Mouse (Mus musculus): Measurements from ENCODE around the gene Ldb1. TPM values are rescaled to one million over a fixed set of nuclear protein-coding genes. Genes with fewer than 3 reads are reported as not detected.

Ldb1 gene
- 437 and 513 TPM in 2 replicates for polyA plus RNA-seq (2012; rRNA removed)

DNA sequence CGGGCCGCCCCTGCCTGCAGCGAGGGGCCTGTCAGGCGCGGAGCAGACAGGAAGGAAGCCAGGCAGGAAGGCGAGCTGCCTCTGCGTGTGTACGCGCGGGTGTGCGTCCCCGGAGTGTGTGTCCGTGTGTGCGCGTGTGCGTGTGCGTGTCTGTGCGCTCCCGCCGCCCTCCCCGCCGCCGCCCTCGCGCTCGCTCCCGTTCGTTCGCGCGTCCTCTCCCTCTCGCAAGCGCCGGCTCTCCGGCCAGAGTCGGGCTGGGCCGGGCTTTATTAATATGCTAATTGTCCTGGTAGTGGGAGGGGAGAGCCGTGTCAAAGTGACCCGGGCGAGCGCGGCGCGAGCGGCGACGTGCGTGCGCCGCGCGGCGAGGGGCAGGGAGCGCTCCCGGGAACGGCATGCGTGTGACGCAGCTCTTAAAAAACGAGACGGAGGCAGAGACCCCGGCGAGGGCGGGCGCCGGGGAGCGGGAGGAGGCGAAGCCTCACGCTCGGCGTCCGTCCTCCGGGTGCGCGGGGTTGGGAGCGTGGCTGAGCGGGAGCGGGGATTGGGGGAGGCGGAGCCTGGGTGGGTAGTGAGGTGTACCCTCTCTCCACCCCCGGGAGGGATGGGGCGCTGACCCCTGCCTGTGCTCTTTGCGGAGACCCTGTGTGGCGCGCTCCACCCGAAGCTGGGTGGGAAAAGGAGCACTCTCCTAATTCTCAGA lies at the start of gene Ldb1:
TSS of gene Ldb1 (minus strand) at position 222 of the 703 bp plus-strand sequence.

DNA sequence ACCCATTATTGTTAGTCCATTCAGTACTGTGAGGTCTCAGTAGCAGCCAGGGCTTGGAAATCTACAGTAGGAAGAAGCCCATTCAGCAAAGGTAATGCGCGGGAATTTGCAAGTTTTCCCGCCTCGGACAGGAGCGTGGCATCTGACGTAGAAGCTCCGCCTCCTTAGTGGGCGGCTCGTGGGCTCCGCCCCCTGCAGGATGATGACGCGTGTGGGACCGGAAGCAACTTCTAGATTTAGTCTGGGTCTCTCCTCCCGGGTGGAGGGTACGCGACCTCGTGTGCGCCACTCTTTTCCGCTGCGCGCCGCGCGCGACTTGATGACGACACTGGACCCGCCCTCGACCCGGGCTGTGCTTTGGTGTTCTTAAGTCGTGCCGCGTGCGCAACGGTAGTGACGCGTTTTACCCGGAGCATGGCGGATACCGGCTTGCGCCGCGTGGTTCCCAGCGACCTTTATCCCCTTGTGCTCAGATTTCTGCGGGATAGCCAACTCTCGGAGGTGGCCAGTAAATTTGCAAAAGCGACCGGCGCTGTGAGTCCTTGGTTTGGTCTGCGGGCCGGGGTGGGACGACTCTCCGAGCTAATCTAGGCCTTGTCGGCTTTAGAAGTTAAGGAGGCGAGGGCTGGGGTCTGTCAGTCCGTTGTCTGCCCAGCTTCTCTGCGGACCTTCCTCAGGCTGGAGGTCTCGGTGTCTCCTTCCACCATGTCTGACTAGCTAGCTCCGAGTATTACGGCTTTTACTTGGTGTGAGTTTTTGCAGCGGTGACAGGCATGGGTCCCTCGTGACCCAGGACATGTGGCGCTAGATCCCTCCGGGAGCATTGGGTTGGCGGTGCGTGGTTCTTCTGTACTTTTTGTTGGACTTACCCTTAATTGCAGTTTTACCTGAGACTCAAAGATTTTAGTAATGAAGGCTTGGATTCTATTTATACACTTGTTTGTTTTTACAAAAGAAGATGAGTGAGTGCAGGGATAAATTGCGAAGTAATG lies 30.9 kb upstream of the Ldb1 start, which contains the start of gene Nolc1:
TSS of gene Nolc1 (plus strand) at position 248 of the 992 bp plus-strand sequence.

DNA sequence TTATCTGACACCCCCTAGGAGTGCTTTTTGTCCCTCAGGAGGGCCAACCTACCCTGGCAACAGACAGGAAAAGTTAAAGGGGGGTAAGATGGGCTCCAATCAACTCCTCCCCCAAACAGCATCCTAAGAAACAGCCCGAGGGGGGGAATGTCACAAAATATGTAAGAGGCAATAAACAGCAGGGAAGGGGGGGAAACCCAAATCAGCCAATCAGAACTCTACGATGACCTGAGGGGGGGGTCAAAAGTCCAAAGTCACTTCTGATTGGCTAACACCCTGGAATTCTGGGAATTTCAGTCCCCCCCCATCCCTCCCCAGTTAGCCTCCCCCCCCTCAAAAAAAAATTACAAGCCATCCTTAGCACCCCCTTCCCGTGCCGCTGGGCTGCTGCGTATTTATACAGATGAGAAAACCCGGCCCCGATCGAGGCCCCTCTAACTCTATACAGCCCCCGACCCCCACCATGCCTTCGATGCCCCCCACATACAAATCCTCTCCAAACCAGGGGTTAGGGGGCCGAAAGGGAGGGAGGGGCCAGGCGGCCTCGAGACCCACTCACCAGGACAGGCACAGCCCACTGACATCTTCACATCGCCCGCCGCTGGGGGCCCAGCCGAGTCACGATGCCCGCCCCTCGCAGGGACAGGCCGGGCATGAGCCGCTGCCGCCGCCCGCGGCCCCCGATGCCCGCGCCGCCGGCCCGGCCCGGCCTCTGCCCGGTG lies 582 bp downstream of the Ldb1 start, which contains the start of gene Pprc1:
TSS of gene Pprc1 (plus strand) at position 616 of the 722 bp plus-strand sequence.

DNA sequence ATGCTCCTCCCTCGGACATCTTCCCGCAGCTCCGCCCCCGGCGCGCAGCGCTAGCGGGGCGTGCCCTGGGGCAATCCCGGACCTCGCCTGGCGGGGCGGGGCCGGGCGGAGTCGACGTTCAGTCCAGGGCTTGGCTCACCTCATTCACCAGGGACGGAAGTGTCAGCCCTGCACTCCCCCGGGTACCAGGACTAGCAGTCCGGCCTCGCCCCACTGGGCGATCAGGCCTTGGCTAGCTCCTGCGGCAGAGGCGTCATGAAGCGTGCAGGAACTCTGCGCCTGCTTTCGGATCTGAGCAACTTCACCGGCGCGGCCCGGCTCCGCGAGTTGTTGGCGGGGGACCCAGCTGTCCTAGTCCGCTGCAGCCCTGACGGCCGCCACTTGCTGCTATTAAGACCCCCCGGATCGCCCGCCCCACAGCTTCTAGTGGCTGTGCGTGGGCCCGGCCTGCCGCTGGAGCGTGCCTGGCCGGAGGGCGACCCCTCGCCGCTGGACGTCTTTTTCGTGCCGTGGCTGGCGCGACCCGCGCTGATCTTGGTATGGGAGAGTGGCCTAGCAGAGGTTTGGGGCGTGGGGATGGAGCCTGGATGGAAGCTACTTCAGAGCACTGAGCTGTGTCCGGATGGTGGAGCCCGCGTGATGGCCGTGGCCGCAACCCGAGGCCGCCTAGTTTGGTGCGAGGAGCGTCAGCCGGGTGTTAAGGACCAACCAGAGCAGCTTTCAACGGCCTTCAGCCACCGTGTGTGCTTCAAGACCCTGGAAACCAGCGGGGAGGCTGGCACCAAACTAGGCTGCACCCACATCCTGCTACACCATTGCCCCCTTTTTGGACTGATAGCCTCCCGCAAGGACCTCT lies 41.4 kb downstream of the Ldb1 start, which contains the start of gene Hps6:
TSS of gene Hps6 (plus strand) at position 138 of the 856 bp plus-strand sequence.

DNA sequence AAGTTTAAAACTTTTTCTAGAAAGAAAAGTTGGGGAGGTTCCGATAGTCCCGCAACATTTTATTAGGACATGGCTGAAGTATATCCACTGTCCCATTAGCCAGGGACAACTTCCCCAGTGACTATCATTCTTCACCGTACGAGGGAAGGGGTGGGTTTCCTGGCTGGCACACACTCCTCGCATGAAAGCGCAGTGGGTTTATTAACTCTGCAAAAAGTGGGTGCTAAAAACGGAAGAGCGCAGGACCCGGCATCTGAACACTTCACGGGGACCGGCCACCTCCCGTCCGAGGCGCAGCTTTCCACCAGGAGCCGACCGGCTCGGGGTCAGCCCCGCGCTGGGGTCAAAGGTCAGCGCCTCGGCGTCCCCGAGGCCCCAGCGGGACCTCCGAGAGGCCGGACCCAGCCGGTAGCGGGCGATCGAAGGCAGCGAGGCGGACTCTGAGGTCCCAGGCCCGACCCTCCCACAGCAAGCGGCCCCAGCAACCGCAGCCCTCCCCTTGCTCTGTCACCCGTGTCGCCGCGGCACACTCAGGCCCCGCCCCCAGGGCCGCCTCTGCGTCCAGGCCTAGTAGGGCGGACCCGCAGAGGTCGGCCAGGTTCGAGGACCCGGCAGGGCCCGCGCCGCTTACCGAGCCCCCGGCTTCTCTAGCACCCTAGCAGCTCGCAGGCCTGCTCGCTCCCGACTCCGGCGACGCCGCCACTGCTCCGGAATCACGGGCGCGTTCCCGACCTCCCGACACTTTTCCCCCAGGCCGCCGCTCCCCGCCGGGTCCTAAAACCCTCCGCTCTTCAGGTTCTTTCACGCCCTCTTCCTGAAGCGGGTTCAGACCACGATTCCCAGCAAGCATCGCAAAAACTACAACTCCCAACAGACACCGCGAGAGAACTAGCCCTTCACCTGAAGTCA lies 47.0 kb downstream of the Ldb1 start, which contains the start of gene Armh3:
TSS of gene Armh3 (minus strand) at position 704 of the 909 bp plus-strand sequence.

Other genes with a start within 250 kb of the Ldb1 start
- gene Kcnip2, start 229.2 kb downstream of the Ldb1 start, polyA plus RNA-seq (2012; rRNA removed), result 8.2 TPM in 2 replicates
- 18.4 and 19.2 TPM in 2 replicates for gene Armh3, start 46.7 kb downstream of the Ldb1 start, polyA plus RNA-seq (2012; rRNA removed)
- gene Hps6, start 41.7 kb downstream of the Ldb1 start, polyA plus RNA-seq (2012; rRNA removed), result 1.5 and 2.1 TPM in 2 replicates
- 28.8 and 34.4 TPM in 2 replicates for gene Pprc1, start 328 bp downstream of the Ldb1 start, polyA plus RNA-seq (2012; rRNA removed)
- 63.6 and 64.1 TPM in 2 replicates for gene Nolc1, start 30.6 kb upstream of the Ldb1 start, polyA plus RNA-seq (2012; rRNA removed)
- gene Elovl3, start 86.7 kb upstream of the Ldb1 start, polyA plus RNA-seq (2012; rRNA removed), result not detected in 2 replicates
- 1.5 and 3.9 TPM in 2 replicates for gene Pitx3, start 103.1 kb upstream of the Ldb1 start, polyA plus RNA-seq (2012; rRNA removed)
- 74.4 and 83.3 TPM in 2 replicates for gene Gbf1, start 107.3 kb upstream of the Ldb1 start, polyA plus RNA-seq (2012; rRNA removed)